Mouse (Mus musculus) brain, adult 2 months (tissue): ENCODE data around the gene Tbc1d17.

Experiments
- DNase-seq: peaks from one replicate; pipeline ENCODE4 v3.0.0; 2011; ENCODE audit warnings: low read depth, low spot score

Tbc1d17 gene

DNA sequence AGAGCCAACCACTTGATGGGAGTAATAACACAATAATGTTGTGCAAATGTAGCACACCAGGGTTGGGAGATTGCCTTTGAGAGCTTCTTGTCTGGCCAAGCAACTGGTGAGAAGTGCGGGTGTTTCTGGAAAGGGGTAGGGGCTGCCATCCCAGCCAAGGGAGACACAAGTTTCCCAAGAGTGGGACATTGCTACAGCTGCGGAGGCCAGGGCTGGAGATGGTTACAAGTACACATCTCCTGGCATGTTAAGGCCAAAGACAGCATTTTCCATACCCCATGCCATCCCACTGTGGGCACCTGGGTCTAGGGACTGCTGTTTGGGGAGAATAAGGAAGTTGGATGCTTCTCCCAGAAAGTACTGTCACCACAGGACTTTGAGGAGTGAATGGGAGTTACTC lies 4.2 kb upstream of the Tbc1d17 start:
- DNase-seq: no peak

- no peak for DNase-seq
Observed at GRCm38 (mm10) chr7:44852259-44853027, 3.6 kb upstream of the Tbc1d17 start.

- no peak for DNase-seq
Observed at GRCm38 (mm10) chr7:44851625-44852234, 2.9 kb upstream of the Tbc1d17 start.

- peak; percentile 46 for DNase-seq
Observed at GRCm38 (mm10) chr7:44850789-44851624, 2.1 kb upstream of the Tbc1d17 start.

DNA sequence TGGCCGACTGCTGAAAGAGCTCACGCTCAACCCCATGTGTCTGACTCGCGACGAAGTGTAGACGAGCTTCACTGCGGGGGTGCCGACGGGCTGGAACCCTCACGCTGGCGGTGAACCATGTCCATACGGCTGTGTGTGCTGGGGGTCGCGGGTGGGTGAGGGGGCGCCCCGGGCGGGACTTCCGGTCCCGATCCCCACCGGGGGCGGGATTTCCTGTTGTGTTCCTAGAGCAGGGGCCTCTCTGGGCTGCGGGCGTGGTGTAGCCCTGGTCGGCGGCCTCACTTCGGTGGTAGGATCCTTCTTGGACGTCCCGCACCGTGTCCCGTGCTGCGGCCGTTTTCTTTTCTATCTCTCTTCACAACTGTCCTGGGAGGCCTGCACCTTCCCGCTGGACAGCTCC lies 1.3 kb upstream of the Tbc1d17 start:
- DNase-seq: peak; percentile 83

- DNase-seq: peak; percentile 98
Observed at GRCm38 (mm10) chr7:44849416-44850111, 685 bp upstream of the Tbc1d17 start.

GRCm38 (mm10) chr7:44847772-44848171 lies 1.1 kb downstream of the Tbc1d17 start:
- DNase-seq: no peak

- no peak for DNase-seq
Observed at GRCm38 (mm10) chr7:44846804-44847203, 2.1 kb downstream of the Tbc1d17 start.

DNA sequence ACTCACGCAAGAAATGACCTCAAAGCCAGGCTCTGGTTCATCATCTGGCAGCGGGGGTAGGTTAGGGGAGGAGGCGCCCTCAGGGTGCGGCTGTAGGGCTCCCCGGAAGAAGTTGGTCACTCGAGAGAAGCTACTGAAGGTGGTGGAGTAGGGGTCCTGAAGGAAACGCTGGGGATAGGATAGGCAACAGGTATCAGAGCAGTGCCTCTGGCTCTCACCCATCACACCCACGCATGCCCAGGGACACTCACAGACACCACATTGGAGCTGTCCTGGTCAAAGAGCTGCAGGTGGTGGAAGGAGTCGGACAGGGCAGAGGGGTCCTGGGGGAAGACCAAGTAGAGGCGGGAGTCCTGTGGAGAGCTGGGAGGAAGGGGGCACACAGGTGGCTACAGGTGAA lies 3.9 kb downstream of the Tbc1d17 start:
- no peak for DNase-seq

GRCm38 (mm10) chr7:44841825-44842463 lies 6.9 kb downstream of the Tbc1d17 start:
- DNase-seq: no peak

GRCm38 (mm10) chr7:44840426-44840825 lies 8.5 kb downstream of the Tbc1d17 start:
- no peak for DNase-seq

DNA sequence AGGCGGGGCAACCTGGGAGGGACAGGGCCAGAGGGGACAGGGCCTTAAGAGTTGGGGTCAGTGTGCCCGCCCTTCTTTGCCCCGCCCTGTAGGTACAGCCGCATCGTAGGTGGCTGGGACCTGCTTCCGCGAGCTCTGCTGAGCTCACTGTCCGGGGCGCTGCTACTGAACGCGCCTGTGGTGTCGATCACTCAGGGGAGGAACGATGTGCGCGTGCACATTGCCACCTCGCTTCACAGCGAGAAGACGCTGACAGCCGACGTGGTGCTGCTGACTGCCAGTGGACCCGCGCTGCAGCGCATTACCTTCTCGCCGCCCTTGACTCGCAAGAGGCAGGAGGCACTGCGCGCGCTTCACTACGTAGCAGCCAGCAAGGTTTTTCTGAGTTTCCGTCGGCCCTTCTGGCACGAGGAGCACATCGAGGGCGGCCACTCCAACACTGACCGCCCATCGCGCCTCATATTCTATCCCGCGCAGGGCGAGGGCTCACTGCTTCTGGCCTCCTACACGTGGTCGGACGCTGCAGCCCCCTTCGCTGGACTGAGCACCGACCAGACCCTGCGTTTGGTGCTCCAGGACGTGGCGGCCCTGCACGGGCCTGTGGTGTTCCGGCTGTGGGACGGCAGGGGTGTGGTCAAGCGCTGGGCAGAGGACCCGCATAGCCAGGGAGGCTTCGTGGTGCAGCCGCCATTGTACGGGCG lies 9.2 kb downstream of the Tbc1d17 start:
- peak; percentile 73 for DNase-seq

- no peak for DNase-seq
Observed at GRCm38 (mm10) chr7:44839171-44839490, 9.7 kb downstream of the Tbc1d17 start.

- DNase-seq: no peak
Observed at GRCm38 (mm10) chr7:44838073-44838472, 10.8 kb downstream of the Tbc1d17 start.

DNA sequence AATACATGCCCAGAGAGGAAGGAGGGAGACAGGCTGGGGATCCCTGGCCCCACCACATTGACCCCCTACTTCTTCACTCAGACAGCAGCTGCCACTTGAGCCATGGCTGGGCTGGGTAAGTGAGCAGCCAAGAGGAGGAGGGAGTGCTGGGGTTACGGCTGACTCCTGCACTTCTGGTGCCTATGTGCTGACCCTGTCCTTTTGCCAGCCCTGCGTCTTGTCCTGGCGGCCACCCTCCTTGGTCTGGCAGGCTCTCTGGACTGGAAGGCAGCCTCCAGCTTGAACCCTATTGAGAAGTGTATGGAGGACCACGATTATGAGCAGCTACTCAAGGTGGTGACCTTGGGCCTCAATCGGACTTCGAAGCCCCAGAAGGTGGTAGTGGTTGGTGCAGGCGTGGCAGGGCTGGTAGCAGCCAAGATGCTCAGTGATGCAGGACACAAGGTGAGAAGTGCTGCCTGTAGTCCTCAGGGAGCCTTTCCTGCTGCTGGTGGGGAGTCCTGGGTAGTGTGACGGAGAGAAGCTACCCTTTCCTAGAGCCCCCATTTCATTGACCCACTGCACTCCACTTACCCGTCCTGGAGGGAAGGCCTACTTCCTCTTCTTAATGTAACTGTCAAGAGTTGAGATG lies 12.3 kb downstream of the Tbc1d17 start:
- DNase-seq: no peak

DNA sequence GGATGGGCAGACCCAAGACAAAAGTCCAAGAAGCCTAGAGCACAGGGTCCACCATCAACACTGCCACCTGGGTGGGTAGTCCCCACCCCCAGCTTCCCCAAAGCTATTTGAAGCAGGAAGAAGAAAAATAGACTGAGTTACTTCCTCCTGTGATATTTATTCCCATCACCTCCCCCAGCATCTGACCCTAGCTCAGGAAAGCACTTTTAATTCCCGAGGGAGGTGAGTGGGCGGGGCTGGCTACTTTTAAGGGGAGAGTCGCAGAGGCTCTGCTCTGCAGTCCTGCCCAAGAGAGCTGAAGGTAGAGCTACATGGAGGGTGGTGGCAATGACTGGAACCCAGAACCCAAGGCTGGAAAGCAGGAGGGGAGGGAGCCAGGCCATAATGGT lies 12.9 kb downstream of the Tbc1d17 start:
- DNase-seq: no peak

DNA sequence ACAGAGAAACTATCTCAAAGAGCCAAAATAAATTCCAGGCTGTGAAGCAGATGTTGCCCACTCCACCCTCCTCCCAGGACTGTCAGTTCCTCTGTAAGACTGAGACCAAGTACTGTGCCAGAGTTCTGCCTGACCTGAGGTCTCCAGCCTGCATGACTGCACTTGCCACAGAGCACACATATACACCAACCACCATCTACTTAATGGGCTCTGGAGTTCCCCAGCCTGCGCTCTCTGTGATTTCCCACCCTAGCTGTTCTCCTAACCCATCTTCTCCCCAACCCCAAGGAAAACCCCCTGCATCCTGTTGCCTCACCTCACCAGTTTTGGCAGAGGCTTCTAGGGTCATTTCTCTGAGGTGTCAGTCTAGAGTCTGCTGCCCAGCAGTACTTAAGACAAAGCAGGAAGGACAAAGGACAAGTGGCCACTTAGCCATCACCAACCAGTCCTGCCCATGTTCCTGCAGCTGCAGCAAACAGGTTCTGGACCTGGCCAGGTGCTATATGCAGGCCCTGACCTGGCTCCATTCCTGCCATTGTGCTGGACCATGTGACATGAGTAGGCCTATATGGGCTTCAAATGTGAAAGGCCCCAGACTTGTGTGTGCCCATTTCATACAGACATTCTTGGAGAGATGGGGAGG lies 13.4 kb downstream of the Tbc1d17 start:
- DNase-seq: no peak

DNA sequence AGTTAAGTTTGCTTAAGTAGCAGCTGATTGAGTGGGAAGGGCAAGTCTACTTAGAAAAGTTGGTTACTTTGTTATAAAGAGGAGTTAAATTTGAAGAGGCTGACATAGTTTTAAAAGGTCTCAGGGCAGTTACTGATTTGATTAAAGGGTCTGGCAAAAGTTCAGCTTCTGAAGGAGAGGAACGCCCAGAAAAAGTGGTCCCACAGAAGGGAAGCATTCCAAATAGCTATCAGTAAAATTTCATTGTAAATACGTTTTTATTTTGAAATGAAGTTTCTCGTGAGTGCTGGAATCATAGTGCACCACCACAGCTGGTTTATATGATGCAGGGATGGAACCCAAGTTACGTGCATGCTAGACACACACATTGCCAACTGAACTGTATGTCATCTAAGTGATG lies 16.1 kb downstream of the Tbc1d17 start:
- DNase-seq: no peak

DNA sequence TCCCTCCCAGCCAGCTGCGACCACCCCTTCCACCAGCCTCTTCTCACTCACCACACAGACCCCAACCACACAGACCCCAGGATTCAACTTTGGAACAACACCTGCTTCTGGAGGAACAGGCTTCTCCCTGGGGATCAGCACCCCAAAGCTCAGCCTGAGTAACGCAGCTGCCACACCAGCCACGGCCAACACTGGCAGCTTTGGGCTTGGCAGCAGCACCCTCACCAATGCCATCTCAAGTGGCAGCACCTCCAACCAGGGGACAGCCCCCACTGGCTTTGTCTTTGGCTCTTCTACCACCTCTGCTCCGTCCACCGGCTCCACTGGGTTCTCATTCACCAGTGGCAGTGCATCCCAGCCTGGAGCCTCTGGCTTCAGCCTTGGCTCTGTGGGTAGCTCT lies 20.2 kb downstream of the Tbc1d17 start:
- no peak for DNase-seq

GRCm38 (mm10) chr7:44826771-44827170 lies 22.1 kb downstream of the Tbc1d17 start:
- DNase-seq: peak; percentile 1
